Mouse (Mus musculus) brain, embryonic 18.5 days (tissue): ENCODE data around the gene Slc7a1.

ENCODE experiments used
- DNase-seq: peaks from one replicate; pipeline ENCODE4 v3.0.0-alpha.2; 2012; ENCODE audit warnings: low read depth, low spot score

Gene Slc7a1

GRCm38 (mm10) chr5:148392831-148393230, 6.9 kb downstream of the Slc7a1 start:
- no peak for DNase-seq

DNA sequence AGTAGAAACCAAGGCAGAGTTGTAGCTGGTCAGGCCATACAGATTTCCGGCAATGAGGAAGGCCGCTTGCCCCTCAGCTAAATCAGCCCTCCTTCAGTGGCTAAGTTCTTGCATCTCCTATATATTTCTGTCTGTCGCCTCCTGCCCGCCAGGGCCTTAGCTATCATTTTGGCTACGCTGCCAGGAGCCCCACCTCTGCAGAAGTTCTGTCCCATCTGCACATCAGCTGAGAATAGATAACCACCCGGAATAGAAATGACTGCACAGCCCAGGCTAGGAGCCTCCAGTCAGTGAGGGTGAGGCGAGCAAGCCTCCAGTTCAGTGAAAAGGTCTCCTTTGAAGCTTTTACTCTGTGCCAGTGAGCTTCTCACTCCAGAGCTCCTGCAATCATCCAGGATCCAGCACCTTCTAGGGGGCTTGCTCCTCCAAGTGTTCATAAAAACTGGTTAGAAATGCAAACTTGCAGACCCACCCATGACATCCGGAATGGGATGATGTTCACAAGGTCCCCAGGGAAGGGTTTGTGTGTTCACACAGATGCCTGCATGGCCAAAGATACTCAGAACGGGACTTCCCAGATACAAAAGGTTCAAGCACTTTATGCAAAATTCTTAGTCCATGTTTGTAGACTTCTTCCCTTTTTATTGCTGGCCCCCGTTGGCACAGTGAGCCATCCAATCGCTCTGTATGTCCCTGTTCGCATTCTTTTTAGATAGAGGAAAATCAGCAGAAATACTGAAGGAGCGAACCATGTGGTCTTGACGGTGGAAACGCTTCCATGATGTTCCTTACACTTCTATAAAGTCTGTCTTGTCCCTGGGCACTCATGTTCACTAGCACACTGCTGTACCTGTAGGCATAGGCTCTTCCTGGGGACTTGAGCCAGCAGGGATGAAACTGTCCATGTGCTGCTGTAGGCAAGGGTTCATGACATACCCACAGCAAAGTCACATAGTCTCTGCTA, 10.4 kb downstream of the Slc7a1 start:
- no peak for DNase-seq

DNA sequence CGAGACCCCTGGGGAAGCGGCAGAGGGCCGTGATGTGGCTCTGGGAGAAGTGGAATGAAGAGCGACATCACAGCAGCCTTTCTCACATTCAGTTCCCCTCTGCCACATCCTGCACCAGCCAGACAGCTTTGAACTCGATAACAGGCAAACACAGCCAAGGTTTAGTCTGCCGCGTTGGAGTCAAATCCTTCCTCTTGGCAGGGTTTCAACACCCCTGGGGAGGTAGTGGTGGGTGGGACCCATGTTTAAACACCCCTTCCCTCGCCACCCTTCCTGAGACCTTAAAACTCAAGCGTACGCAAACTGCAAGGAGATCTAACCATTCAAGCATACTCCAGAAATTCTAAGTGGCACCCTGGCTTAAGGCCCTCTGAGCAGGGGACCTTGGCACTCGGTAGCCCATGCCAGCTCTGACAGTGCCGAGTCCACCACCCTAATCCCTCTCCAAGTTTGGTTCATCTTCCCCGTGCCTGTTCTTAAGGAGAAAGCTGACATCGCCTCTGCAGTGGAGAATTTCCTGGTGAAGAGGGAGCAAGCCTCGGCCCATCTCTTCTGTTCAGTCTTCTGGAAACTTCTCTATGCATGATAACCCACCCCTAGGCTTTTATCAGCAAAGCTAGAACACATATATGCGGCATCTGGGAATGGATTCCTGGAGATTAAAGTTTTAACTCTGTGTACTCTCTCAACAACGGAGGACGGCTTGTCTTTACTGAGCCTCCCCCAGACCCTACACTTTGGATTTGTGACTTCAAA, 11.3 kb downstream of the Slc7a1 start:
- DNase-seq, result no peak

DNA sequence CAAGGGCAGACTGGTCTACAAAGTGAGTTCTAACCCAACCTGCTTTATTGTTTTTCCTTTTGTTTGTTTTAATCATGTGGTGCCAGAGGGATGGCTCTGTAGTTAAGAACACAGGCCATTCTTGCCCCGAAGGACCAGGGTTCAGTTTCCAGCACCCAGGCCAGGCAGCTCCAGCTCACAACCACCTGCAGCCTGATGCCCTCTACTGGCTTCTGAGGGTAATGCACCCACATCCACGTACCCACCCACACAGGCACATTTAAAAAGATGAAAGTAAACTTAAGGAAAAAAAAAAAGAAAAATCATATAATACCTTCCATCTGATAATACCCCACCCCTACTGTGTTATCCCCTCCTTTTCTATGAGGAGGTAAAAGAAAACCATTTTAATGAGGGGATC, 11.9 kb downstream of the Slc7a1 start:
- no peak for DNase-seq

- DNase-seq, result no peak
Measured at GRCm38 (mm10) chr5:148386471-148386870, 13.2 kb downstream of the Slc7a1 start.

- DNase-seq, result no peak
Measured at GRCm38 (mm10) chr5:148384501-148385055, 15.1 kb downstream of the Slc7a1 start.

DNA sequence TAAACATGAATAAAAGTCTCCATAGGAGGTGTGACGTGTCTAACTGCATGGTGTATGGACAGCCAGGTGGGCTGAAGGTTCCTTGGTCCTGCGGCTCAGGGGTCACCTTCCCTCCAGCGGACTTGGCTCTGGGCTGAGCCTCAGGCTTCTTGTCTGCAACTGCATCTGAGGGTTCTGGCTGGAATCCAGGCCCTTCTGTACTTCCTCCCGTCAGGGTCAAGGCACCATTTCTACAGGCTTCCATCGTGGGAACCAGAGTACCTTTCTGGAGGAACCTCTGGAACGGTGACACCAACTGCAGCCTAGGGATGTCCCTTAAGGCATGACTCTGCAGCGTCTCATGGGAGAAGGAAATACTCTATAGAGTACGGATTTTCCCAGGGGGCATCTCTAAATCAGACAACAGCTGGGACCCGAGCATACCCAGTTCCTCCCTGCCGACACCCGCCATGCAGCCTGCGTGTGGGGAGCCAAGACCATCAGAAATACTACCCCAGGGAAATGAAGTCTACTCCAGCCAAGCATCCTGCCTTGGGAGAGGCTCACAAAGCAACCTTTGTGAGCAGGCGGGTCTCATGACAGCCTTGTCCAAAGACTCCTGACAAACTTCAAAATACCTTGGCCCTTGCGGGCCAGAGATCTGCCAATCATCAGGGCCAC, 15.7 kb downstream of the Slc7a1 start:
- no peak for DNase-seq

DNA sequence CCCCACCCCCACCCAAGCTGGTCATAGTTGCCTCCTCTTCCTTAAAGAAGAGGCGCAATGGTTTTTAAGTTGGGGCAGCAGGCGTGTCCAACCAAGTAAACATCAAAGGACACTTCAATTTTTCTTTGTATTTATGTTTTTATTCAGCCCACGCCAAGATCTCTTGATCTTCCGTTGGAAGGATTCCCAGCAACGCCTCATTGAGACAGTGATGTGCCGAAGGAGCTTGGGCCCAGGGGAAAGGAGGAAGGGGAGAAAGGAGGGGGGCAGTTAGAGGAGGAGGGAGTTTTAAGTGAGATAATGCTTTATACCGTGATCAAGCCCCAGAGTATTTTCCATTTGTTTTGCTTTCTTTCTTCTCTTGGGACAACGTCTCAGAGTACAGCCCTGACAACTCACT, 18.6 kb downstream of the Slc7a1 start:
- no peak for DNase-seq

DNA sequence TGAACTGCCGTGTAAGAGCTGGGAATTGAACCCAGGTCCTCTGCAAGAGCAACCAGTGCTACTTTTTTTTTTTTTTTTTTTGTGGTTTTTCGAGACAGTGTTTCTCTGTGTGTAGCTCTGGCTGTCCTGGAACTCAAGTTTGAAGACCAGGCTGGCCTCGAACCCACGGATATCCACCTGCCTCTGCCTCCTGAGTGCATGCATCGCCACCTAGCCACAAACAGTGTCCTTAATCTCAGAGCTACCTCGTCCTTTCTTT, 19.5 kb downstream of the Slc7a1 start:
- DNase-seq, result no peak

GRCm38 (mm10) chr5:148379455-148380245, 20.1 kb downstream of the Slc7a1 start:
- DNase-seq, result no peak

GRCm38 (mm10) chr5:148378707-148379106, 21.0 kb downstream of the Slc7a1 start:
- DNase-seq, result no peak

- no peak for DNase-seq
Measured at GRCm38 (mm10) chr5:148378232-148378508, 21.5 kb downstream of the Slc7a1 start.

DNA sequence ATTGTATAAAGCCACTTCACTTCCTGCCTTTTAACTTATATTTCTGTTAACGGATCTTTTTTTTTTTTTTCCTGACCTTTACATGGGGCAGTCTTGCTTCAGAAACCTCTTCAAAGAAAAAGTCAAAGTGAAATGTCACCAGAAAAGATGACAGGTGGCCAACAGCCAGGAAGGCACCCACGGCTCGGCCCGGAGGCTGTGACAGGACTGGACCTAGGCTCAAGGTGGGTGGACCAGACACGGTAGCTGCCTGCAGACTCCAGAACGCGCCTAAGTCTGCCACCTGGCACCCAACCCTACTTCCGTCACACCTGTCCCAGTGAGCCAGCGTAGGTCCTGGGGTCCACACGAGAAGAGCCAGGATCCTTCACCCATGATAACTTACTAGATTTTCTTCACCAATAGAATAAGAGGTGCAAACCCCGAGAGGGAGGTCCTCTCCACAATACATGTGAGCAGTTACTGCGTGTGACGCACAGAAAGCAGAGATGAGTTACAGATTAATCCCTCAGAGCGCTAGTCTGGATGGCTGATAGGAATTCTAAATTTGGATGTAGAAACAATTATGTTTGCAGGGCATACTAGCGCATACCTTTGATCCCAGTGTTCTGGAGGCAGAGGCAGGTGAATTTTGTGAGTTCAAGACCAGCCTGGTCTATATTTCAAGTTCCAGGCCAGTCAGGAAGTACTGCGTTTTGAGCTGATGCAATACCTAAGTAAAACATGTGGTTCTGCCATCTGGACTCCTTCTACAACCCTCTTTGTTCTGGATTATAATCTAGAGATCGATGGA, 22.1 kb downstream of the Slc7a1 start:
- no peak for DNase-seq

GRCm38 (mm10) chr5:148376358-148376757, 23.3 kb downstream of the Slc7a1 start:
- DNase-seq, result no peak

DNA sequence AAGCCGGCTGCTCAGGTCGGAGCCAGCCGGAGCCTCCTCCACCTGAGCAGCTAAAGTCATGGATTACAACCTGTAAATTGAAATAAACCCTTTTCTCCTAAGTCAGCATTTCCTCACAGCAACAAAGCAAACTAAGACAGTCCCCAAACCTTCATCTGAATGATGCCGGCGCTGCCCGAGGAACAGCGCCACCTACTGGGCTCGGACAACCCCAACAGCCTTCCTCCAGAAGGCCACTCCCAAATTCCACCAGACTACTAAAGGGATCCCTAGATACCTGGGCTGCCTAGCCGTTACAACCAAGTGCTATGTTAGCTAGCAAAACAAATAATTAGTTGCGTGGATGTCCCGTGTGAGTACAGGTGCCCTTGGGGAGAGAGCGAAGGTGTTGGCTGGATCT, 24.2 kb downstream of the Slc7a1 start:
- no peak for DNase-seq

- no peak for DNase-seq
Measured at GRCm38 (mm10) chr5:148373092-148373685, 26.5 kb downstream of the Slc7a1 start.

DNA sequence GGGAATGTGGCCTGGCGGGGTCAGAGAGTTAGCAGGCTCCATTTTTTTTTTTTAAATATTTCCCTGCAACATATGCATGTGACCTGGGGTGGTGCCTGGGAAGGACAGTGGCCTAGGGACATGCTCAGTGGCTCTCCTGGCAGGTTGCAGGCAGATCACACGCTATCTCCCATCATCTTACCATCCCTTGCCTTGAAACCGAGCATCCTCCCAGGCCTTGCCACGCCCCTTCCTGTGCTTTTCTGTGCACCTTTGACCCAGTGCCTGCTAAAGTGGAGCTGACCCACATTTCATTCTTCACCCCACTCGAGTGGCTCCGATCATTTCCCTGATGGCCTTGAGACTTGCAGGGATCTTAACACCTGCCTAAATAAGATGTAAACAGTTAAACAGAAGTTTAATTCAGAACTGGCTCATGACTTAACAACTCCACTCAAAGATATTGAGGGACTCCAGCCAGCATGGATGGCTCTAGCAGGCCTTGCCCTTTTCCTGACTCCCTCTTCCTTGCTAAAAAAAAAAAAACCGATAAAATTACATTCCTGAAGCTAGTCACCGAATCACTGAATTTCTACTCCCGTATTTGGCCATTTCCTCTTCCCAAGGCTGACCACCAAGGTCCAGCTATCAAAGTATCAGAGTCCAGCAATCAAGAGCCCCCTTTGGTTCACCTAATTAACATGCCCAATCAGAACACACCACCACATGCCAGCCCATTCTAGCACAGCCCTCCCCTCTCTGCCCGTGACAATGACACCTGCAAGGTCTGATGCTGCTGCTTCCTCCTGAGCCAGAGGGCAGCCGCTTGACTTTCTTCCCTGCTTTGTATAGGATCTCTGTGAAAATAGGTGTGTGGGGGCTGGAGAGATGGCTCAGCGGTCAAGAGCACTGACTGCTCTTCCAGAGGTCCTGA, 27.4 kb downstream of the Slc7a1 start:
- DNase-seq, result no peak

- DNase-seq, result no peak
Measured at GRCm38 (mm10) chr5:148371375-148371774, 28.3 kb downstream of the Slc7a1 start.

GRCm38 (mm10) chr5:148370624-148371023, 29.1 kb downstream of the Slc7a1 start:
- DNase-seq, result no peak
